Mouse (Mus musculus) cerebellum, postnatal 14 days (tissue): ENCODE results near the gene Zfp938.

Source experiments
- DNase-seq, 2 experiments: peaks; one replicate each; pipeline ENCODE4 v3.0.0; 2021; ENCODE audit warnings: mixed read lengths in 2 of 2

Gene Zfp938

GRCm38 (mm10) chr10:82240742-82241400, at the start of gene Zfp938:
Zfp938 (minus strand) TSS chr10:82241280.
- DNase-seq: peak; percentile 82 to 83

- DNase-seq: no peak
These were observed 16.3 kb upstream of the Zfp938 start for GRCm38 (mm10) chr10:82257331-82257730.

DNA sequence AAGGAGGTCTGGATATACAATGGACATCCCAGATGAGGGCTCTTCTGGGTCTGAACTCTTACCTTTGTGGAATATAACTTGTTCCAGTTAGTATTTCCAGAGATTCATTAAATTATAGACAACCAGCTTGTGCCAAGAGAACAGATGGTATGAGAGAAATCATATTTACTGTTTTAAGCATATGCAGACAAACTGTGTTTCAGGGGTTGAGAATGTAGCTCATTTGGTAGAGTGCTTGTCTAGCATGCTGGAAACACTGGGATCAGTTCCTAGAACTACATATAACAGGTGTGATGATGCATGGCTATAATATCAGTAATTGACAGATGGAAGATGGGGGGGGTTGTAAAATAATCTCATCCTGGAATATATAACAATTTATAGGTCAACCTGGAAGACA, 3.9 kb upstream of the Zfp938 start:
- no peak for DNase-seq

- DNase-seq: no peak
These were observed 315 bp upstream of the Zfp938 start for GRCm38 (mm10) chr10:82241401-82241788.

DNA sequence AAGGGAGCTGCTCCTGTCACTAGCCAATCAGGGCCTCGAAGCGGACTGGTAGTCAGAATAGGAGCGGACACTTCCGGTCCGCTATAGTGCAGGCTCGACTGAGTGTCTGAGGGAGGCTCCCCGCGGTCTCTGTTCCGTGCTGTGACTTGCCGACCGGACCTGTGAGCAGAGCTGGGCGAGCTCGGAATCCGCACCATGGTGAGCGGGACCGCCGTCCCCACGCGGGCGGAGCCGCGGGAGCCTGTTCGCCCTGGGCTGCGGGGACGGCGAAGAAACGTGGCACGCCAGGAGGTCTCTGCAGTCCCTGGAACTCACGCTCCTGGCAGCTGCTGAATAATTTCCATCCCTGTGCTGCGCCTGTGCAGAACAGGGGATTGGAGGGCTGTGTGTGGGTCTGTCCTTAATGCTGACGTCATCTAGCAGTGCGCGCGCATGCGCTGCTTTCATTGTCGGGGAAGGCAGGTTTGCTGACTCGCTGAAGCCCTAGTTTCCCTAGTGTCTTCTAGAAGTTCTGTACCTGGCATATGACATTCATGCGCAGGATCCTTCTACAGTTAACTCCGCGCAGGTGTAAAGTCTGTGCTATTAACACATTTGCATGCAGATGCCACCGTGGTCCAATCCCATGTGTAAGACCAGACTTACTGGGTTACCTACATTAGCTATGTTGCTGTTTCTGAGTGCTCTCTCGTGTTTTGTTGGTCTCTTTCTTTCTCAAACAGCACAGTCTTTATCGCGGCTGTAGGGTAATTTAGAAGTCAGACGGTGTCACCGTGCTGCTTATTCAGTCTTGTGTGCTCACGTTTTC, 62.6 kb downstream of the Zfp938 start:
- peak; percentile 89 to 90 for DNase-seq
